Comparison of ENCODE assay signal across 10 mouse cellular contexts in genomic region chr5:92983942-92984341, GRCm38 (mm10).
DNase-seq lines count a peak whose midpoint lies in the region; ATAC-seq and TF ChIP-seq lines count a peak whose summit lies in the region.
"Had no signal": no experiment of that assay in that cellular context is flagged by ENCODE, and none has a peak within 500 bp of the region (broad histone marks: within the 10 kb centered on the region; RNA-seq: fewer than 3 reads in every experiment).

No protein-coding gene starts in this region.

- no peak overlapping the region for H3K27ac ChIP-seq in heart, adult 2 months
- H3K27ac ChIP-seq in midbrain, postnatal 0 days (ENCODE audit: low read depth, low read length) = no peak overlapping the region
- H3K27ac ChIP-seq in midbrain, embryonic 15.5 days = no peak overlapping the region
- no peak overlapping the region for H3K27ac ChIP-seq in bone marrow, adult 2 months (ENCODE audit: control insufficient read depth, insufficient read depth, low read depth, low read length, poor library complexity)
- H3K27ac ChIP-seq in forebrain, embryonic 12.5 days = no peak overlapping the region

- DNase-seq in heart, adult 2 months = no peak
- DNase-seq in heart, adult 11 months = no peak
- no peak for DNase-seq in midbrain, postnatal 0 days (ENCODE audit: low spot score)
- peak; percentile 33 for DNase-seq in retina, postnatal 1 day
- no peak for DNase-seq in gastrocnemius, postnatal 25 days

- no peak for TF ChIP-seq EP300 in heart, adult 2 months (IDR thresholded peaks at IDR 0.05; ENCODE audit: insufficient read depth, low read depth, low read length)

- TF ChIP-seq POLR2A in heart, adult 2 months (IDR thresholded peaks at IDR 0.05; ENCODE audit: insufficient read depth, low read depth, low read length) = no peak
- TF ChIP-seq POLR2A in bone marrow, adult 2 months (IDR thresholded peaks at IDR 0.05; ENCODE audit: borderline replicate concordance, control insufficient read depth, low read depth, low read length) = no peak

- TF ChIP-seq CTCF in heart, adult 2 months (IDR thresholded peaks at IDR 0.05) = peak; percentile 49
- peak; percentile 42 for TF ChIP-seq CTCF in midbrain, postnatal 0 days (IDR thresholded peaks at IDR 0.05)
- TF ChIP-seq CTCF in bone marrow, adult 2 months (IDR thresholded peaks at IDR 0.05; ENCODE audit: control insufficient read depth, insufficient read depth, low read length) = 0 out of 2 replicates have a peak, but pooled peaks have one; percentile 28

- H3K4me3 ChIP-seq in heart, adult 2 months = no peak overlapping the region
- no peak overlapping the region for H3K4me3 ChIP-seq in midbrain, postnatal 0 days (ENCODE audit: low read depth, low read length)
- no peak overlapping the region for H3K4me3 ChIP-seq in midbrain, embryonic 15.5 days
- no peak overlapping the region for H3K4me3 ChIP-seq in bone marrow, adult 2 months (replicated peaks; ENCODE audit: control insufficient read depth, low read depth, low read length)
- no peak overlapping the region for H3K4me3 ChIP-seq in forebrain, embryonic 12.5 days (replicated peaks)
- H3K4me3 ChIP-seq: kidney, embryonic 15.5 days had no signal

- no peak overlapping the region for H3K4me2 ChIP-seq in midbrain, postnatal 0 days (ENCODE audit: low read depth, low read length, poor library complexity, severe bottlenecking)
- no peak overlapping the region for H3K4me2 ChIP-seq in midbrain, embryonic 15.5 days
- no peak overlapping the region for H3K4me2 ChIP-seq in forebrain, embryonic 12.5 days
- H3K4me2 ChIP-seq: kidney, embryonic 15.5 days had no signal

- H3K36me3 ChIP-seq in heart, adult 2 months (ENCODE audit: control insufficient read depth, insufficient read depth, low read length) = no peaks in the 10 kb centered on the region
- H3K36me3 ChIP-seq in midbrain, postnatal 0 days (ENCODE audit: insufficient read depth, low read length) = no peaks in the 10 kb centered on the region
- H3K36me3 ChIP-seq in midbrain, embryonic 15.5 days (replicated peaks) = no peaks in the 10 kb centered on the region
- no peaks in the 10 kb centered on the region for H3K36me3 ChIP-seq in forebrain, embryonic 12.5 days (replicated peaks)
- H3K36me3 ChIP-seq: G1E; kidney, embryonic 15.5 days had no signal

- H3K4me1 ChIP-seq in heart, adult 2 months (ENCODE audit: control insufficient read depth, insufficient read depth, low read length) = no peaks in the 10 kb centered on the region
- H3K4me1 ChIP-seq in midbrain, postnatal 0 days (ENCODE audit: insufficient read depth, low read length) = no peaks in the 10 kb centered on the region
- peaks cover 5% of the 10 kb centered on the region; the same call in 1 of the 2 replicates for H3K4me1 ChIP-seq in midbrain, embryonic 15.5 days
- no peaks in the 10 kb centered on the region; the same call in none of the 2 replicates for H3K4me1 ChIP-seq in bone marrow, adult 2 months (ENCODE audit: control insufficient read depth, insufficient read depth, low read length)
- H3K4me1 ChIP-seq in forebrain, embryonic 12.5 days = peaks cover 9% of the 10 kb centered on the region

- no peak overlapping the region for H3K9ac ChIP-seq in heart, adult 2 months (ENCODE audit: low read depth, low read length)
- no peak overlapping the region for H3K9ac ChIP-seq in midbrain, postnatal 0 days (replicated peaks; ENCODE audit: low read length, poor library complexity, severe bottlenecking)
- H3K9ac ChIP-seq in midbrain, embryonic 15.5 days = no peak overlapping the region
- H3K9ac ChIP-seq in forebrain, embryonic 12.5 days = no peak overlapping the region
- H3K9ac ChIP-seq: kidney, embryonic 15.5 days had no signal

- WGBS in heart, adult 2 months = 45% methylated on average over 2 of the region's 2 CpGs
- WGBS in midbrain, postnatal 0 days = 42% methylated on average over 2 of the region's 2 CpGs
- WGBS in midbrain, embryonic 15.5 days = 24% methylated on average over 2 of the region's 2 CpGs
- WGBS in bone marrow, adult 2 months = 45% methylated on average over 2 of the region's 2 CpGs
- 49% methylated on average over 2 of the region's 2 CpGs for WGBS in forebrain, embryonic 12.5 days

- no peak for ATAC-seq in midbrain, postnatal 0 days (ENCODE audit: low FRiP score)
- ATAC-seq in midbrain, embryonic 15.5 days (replicated peaks) = no peak
- no peak for ATAC-seq in forebrain, embryonic 12.5 days (ENCODE audit: low FRiP score)

- H3K9me3 ChIP-seq in midbrain, postnatal 0 days (ENCODE audit: low read length) = no peaks in the 10 kb centered on the region
- no peaks in the 10 kb centered on the region for H3K9me3 ChIP-seq in midbrain, embryonic 15.5 days
- no peaks in the 10 kb centered on the region for H3K9me3 ChIP-seq in forebrain, embryonic 12.5 days
- H3K9me3 ChIP-seq: G1E; kidney, embryonic 15.5 days had no signal

- H3K79me2 ChIP-seq in heart, adult 2 months (replicated peaks; ENCODE audit: control insufficient read depth, insufficient read depth, low read length) = no peaks in the 10 kb centered on the region

- no peaks in the 10 kb centered on the region for H3K27me3 ChIP-seq in heart, adult 2 months (ENCODE audit: control insufficient read depth, insufficient read depth, low read length)
- no peaks in the 10 kb centered on the region for H3K27me3 ChIP-seq in midbrain, postnatal 0 days (ENCODE audit: insufficient read depth, low read length)
- H3K27me3 ChIP-seq in midbrain, embryonic 15.5 days (replicated peaks) = no peaks in the 10 kb centered on the region
- no peaks in the 10 kb centered on the region for H3K27me3 ChIP-seq in forebrain, embryonic 12.5 days
- H3K27me3 ChIP-seq: kidney, embryonic 15.5 days had no signal

- intact Hi-C loops in heart, adult 2 months (cut with DNase I) = no loop called here
